Mouse (Mus musculus) limb, embryonic 13.5 days (tissue): ENCODE results near the gene Gtf2a1. TPM values are rescaled to one million over a fixed set of nuclear protein-coding genes. Genes with fewer than 3 reads are reported as not detected.

Experiments used
- ATAC-seq: fragments of 200-750 bp; cut with Nextera tagmentation; 2 replicates; pipeline ENCODE4 v1.8.0; 2017; ENCODE audit warnings: low read depth, moderate number of reproducible peaks, moderate TSS enrichment; ENCODE audit not compliant: low FRiP score
- H3K27ac ChIP-seq: fragments of 300-500 bp; sonication (generic); 2 replicates; pipeline ENCODE4 v1.5.1; 2015; ENCODE audit warnings: inconsistent platforms, mild to moderate bottlenecking, moderate library complexity
- H3K27me3 ChIP-seq: fragments of 300-500 bp; sonication (generic); 2 replicates; pipeline ENCODE4 v1.6.1; 2015; ENCODE audit warnings: mild to moderate bottlenecking, inconsistent platforms
- H3K36me3 ChIP-seq: fragments of 300-500 bp; sonication (generic); 2 replicates; pipeline ENCODE4 v1.6.1; 2015; ENCODE audit warnings: inconsistent platforms, mild to moderate bottlenecking, moderate library complexity
- H3K4me1 ChIP-seq: fragments of 300-500 bp; sonication (generic); 2 replicates; pipeline ENCODE4 v1.6.1; 2015; ENCODE audit warnings: inconsistent platforms
- H3K4me2 ChIP-seq: fragments of 300-500 bp; sonication (generic); replicated peaks from 2 replicates; pipeline ENCODE4 v1.6.1; 2015; ENCODE audit warnings: inconsistent platforms, mild to moderate bottlenecking, moderate library complexity
- H3K4me3 ChIP-seq: fragments of 300-500 bp; sonication (generic); 2 replicates; pipeline ENCODE4 v1.5.1; 2015; ENCODE audit warnings: moderate library complexity, mild to moderate bottlenecking, inconsistent platforms
- H3K9ac ChIP-seq: fragments of 300-500 bp; sonication (generic); 2 replicates; pipeline ENCODE4 v1.6.1; 2015; ENCODE audit warnings: mild to moderate bottlenecking, inconsistent platforms
- H3K9me3 ChIP-seq: fragments of 300-500 bp; sonication (generic); 2 replicates; pipeline ENCODE4 v1.6.1; 2016; ENCODE audit warnings: inconsistent platforms
- WGBS: fragments of 180-500 bp; shearing (Covaris S2); methylation state at CpG from one replicate; pipeline ENCODE4 v1.1.7; 2015; 5-methylcytosine and 5-hydroxymethylcytosine counted together
- polyA plus RNA-seq: library from polyadenylated mRNA; unstranded; fragments of >200 nt; fragmentation: Nextera tagmentation; extraction: Ambion mirVana; gene quantifications from 2 replicates; pipeline ENCODE4 v1.2.1, GENCODE M21; 2015

The Gtf2a1 gene
- polyA plus RNA-seq, 1 experiment from 2014 or later: 47.6 TPM

DNA sequence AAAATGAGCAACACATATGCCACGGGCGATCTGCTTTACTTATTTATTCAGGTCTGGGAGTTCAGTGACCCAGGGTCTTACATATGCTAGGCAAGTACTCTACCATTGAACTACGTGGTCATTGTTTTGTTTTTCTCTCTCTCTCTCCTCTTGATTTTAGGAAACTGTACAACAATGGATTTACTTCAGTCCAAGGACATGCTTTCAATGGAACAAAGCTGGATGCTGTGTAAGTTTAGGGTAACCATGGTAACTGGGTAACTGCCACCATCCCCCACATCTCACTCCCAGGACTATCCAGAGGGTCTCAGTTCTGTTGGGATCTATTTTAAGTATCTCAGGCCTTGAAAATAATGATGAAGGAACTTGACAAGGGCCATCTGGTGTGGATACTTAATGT is 78.5 kb downstream of the Gtf2a1 start:
- H3K4me1 ChIP-seq: no peaks in the 10 kb centered on the region
- H3K4me2 ChIP-seq: no peak overlapping the region
- no peak for ATAC-seq
- H3K36me3 ChIP-seq: no peaks in the 10 kb centered on the region
- H3K27me3 ChIP-seq: no peaks in the 10 kb centered on the region
- no peaks in the 10 kb centered on the region for H3K9me3 ChIP-seq
- H3K27ac ChIP-seq: no peak overlapping the region
- WGBS: 79% methylated on average over 3 of the region's 3 CpGs
- no peak overlapping the region for H3K9ac ChIP-seq
- H3K4me3 ChIP-seq: no peak overlapping the region

Other genes starting within 250 kb of the Gtf2a1 start
- gene Cep128, start 206.1 kb downstream of the Gtf2a1 start, polyA plus RNA-seq: 7.8 and 9.0 TPM in 2 replicates
- 0.34 and 0.67 TPM in 2 replicates for gene Tshr, start 205.9 kb downstream of the Gtf2a1 start, polyA plus RNA-seq
- gene Ston2, start 197.9 kb upstream of the Gtf2a1 start, polyA plus RNA-seq: 6.2 and 7.4 TPM in 2 replicates